Mouse (Mus musculus): ENCODE results near the gene Gm10382. TPM values are rescaled to one million over a fixed set of nuclear protein-coding genes. Genes with fewer than 3 reads are reported as not detected.

Gm10382 gene
- 3.5 TPM for polyA plus RNA-seq (2017; shearing (Covaris generic))

GRCm38 (mm10) chr5:125389131-125389578 lies at the start of gene Gm10382:
TSS of gene Gm10382 (plus strand) at chr5:125389322.

GRCm38 (mm10) chr5:125340547-125341262 lies 48.4 kb upstream of the Gm10382 start, which contains the start of gene Scarb1:
TSS of gene Scarb1 (minus strand) at chr5:125341094.

GRCm38 (mm10) chr5:125389579-125390441 lies 688 bp downstream of the Gm10382 start, which contains the start of gene Ubc:
TSS of gene Ubc (minus strand) at chr5:125390202.

GRCm38 (mm10) chr5:125433793-125434337 lies 44.7 kb downstream of the Gm10382 start, which contains the start of gene Dhx37:
TSS of gene Dhx37 (minus strand) at chr5:125434121.

Other genes starting within 250 kb of the Gm10382 start
- 19.3 TPM for gene Ncor2, start 210.1 kb upstream of the Gm10382 start, polyA plus RNA-seq (2017; shearing (Covaris generic))
- 15.6 TPM for gene Scarb1, start 48.2 kb upstream of the Gm10382 start, polyA plus RNA-seq (2017; shearing (Covaris generic))
- 1,146 TPM for gene Ubc, start 880 bp downstream of the Gm10382 start, polyA plus RNA-seq (2017; shearing (Covaris generic))
- gene Dhx37, start 44.8 kb downstream of the Gm10382 start, polyA plus RNA-seq (2017; shearing (Covaris generic)): 22.6 TPM
- 33.5 TPM for gene Bri3bp, start 52.2 kb downstream of the Gm10382 start, polyA plus RNA-seq (2017; shearing (Covaris generic))
- gene Aacs, start 86.5 kb downstream of the Gm10382 start, polyA plus RNA-seq (2017; shearing (Covaris generic)): 43.7 TPM
- gene Tmem132b, start 142.5 kb downstream of the Gm10382 start, polyA plus RNA-seq (2017; shearing (Covaris generic)): 0.25 TPM